Mouse (Mus musculus): ENCODE data around the gene Pecam1. TPM values are rescaled to one million over a fixed set of nuclear protein-coding genes. Genes with fewer than 3 reads are reported as not detected.
"Not testable (repeated sequence)": the region's sequence is repeated elsewhere in the genome, so short reads cannot be mapped to it uniquely, and the experiment has no call there.

The Pecam1 gene
- polyA plus RNA-seq, 1 experiment from 2014 or later: 44.3 TPM

DNA sequence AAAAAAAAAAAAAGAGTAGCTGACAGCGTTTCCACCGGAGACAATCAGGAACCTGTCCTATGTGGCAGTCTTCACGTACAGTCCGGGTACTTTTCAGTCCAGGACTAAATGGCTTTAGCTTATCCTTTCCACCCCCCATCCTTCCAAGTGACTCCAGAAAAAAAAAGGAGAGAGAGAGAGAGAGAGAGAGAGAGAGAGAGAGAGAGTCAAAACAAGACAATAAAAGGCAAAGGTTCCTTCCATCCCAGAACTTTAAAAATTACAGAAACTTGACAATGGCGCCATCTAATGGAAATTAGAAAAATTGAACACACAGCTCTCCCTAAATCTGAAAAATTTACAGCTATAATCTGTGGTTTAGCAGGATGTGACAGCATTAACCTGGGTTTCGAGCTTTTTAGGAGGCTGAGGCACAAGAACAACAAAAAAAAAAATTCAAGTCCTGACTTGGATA, 8.0 kb downstream of the Pecam1 start:
- DNase-seq (ENCODE audit: low spot score) (no peak), ATAC-seq (replicated peaks; ENCODE audit: low FRiP score, low TSS enrichment, low read depth) (no peak)
- Histone ChIP-seq H3K27ac (ENCODE audit: low read depth) (no peak overlapping the region), H3K4me2 (ENCODE audit: low read length) (no peak overlapping the region), H3K4me3 (ENCODE audit: low read depth, low read length) (no peak overlapping the region), H3K9me3 (ENCODE audit: control insufficient read depth, low read length) (no peaks in the 10 kb centered on the region), H3K4me1 (replicated peaks; ENCODE audit: control insufficient read depth, insufficient read depth, low read length) (peaks cover under 1% of the 10 kb centered on the region; the same call in 1 of the 2 replicates), H3K9ac (ENCODE audit: low read length) (no peak overlapping the region), H3K27me3 (replicated peaks; ENCODE audit: control insufficient read depth, insufficient read depth, low read length) (no peaks in the 10 kb centered on the region), H3K36me3 (ENCODE audit: control insufficient read depth, insufficient read depth, low read length) (no peaks in the 10 kb centered on the region)
- 43% methylated on average over 6 of the region's 6 CpGs for WGBS

DNA sequence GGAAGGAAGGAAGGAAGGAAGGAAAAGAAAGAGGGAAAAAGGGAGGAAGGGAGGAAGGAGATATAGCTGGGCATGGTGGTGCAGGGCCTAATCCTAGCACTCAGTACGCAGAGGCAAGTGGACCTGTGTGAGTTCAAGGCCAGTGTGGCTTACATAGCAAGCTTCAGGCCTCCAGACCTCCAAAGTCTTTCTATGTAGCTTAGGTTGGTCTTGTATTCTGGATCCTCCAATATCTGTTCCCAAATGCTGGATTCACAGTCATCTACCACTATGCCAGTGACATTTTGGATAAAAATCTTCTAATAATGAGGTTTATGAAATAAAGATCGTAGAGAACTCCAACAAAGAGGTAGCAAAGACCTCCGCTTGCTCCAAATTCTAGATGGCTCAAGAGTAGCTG, 8.6 kb downstream of the Pecam1 start:
- H3K9ac ChIP-seq (ENCODE audit: low read length): no peak overlapping the region
- no peaks in the 10 kb centered on the region for H3K9me3 ChIP-seq (ENCODE audit: control insufficient read depth, low read length)
- H3K4me3 ChIP-seq (ENCODE audit: low read depth, low read length): no peak overlapping the region
- ATAC-seq (replicated peaks; ENCODE audit: low FRiP score, low TSS enrichment, low read depth) (no peak), DNase-seq (ENCODE audit: low spot score) (no peak)
- H3K4me1 ChIP-seq (replicated peaks; ENCODE audit: control insufficient read depth, insufficient read depth, low read length): peaks cover 6% of the 10 kb centered on the region; the same call in 1 of the 2 replicates
- no peak overlapping the region for H3K27ac ChIP-seq (ENCODE audit: low read depth)
- no peaks in the 10 kb centered on the region for H3K27me3 ChIP-seq (replicated peaks; ENCODE audit: control insufficient read depth, insufficient read depth, low read length)
- 93% methylated on average over 3 of the region's 3 CpGs for WGBS
- no peaks in the 10 kb centered on the region for H3K36me3 ChIP-seq (ENCODE audit: control insufficient read depth, insufficient read depth, low read length)
- no peak overlapping the region for H3K4me2 ChIP-seq (ENCODE audit: low read length)

DNA sequence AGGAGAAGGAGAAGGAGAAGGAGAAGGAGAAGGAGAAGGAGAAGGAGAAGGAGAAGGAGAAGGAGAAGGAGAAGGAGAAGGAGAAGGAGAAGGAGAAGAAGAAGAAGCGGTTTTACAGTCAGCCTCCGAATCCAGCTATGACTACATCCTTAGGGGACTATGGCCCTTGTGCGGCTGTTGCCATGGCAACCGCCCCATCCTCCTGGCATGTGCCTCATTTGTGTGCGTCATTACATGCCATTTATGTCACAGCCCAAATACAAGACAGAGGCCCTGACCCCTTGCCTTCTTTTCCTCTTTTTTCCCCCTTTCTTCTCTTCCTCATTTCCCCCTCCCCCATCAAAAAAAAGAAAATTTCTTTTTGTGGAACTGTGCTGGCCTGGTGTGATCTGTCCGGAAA, 9.2 kb downstream of the Pecam1 start:
- Histone ChIP-seq H3K4me2 (ENCODE audit: low read length) (no peak overlapping the region), H3K36me3 (ENCODE audit: control insufficient read depth, insufficient read depth, low read length) (no peaks in the 10 kb centered on the region), H3K27ac (ENCODE audit: low read depth) (no peak overlapping the region), H3K4me3 (ENCODE audit: low read depth, low read length) (no peak overlapping the region), H3K9ac (ENCODE audit: low read length) (no peak overlapping the region), H3K9me3 (ENCODE audit: control insufficient read depth, low read length) (no peaks in the 10 kb centered on the region), H3K27me3 (replicated peaks; ENCODE audit: control insufficient read depth, insufficient read depth, low read length) (no peaks in the 10 kb centered on the region), H3K4me1 (replicated peaks; ENCODE audit: control insufficient read depth, insufficient read depth, low read length) (peaks cover 7% of the 10 kb centered on the region; the same call in 1 of the 2 replicates)
- ATAC-seq (replicated peaks; ENCODE audit: low FRiP score, low TSS enrichment, low read depth): no peak
- no peak for DNase-seq (ENCODE audit: low spot score)
- 72% methylated on average over 6 of the region's 6 CpGs for WGBS

DNA sequence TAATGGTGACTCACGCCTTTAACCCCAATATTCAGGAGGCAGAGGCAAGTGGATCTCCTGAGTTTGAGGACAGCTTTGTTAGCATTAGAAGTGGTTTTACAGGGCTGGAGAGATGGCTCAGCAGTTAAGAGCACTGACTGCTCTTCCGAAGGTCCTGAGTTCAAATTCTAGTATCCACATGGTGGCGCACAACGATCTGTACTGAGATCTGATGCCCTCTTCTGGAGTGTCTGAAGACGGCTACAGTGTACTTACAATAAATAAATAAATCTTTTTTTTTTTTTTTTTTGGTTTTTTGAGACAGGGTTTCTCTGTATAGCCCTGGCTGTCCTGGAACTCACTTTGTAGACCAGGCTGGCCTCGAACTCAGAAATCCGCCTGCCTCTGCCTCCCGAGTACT, 9.7 kb downstream of the Pecam1 start:
- not testable (repeated sequence) for H3K36me3 ChIP-seq (ENCODE audit: control insufficient read depth, insufficient read depth, low read length); H3K4me3 ChIP-seq (ENCODE audit: low read depth, low read length); H3K9ac ChIP-seq (ENCODE audit: low read length); H3K4me2 ChIP-seq (ENCODE audit: low read length); H3K27me3 ChIP-seq (replicated peaks; ENCODE audit: control insufficient read depth, insufficient read depth, low read length); H3K9me3 ChIP-seq (ENCODE audit: control insufficient read depth, low read length); H3K4me1 ChIP-seq (replicated peaks; ENCODE audit: control insufficient read depth, insufficient read depth, low read length); ATAC-seq (replicated peaks; ENCODE audit: low FRiP score, low TSS enrichment, low read depth); DNase-seq (ENCODE audit: low spot score); H3K27ac ChIP-seq (ENCODE audit: low read depth)
- WGBS: 87% methylated on average over 7 of the region's 8 CpGs

DNA sequence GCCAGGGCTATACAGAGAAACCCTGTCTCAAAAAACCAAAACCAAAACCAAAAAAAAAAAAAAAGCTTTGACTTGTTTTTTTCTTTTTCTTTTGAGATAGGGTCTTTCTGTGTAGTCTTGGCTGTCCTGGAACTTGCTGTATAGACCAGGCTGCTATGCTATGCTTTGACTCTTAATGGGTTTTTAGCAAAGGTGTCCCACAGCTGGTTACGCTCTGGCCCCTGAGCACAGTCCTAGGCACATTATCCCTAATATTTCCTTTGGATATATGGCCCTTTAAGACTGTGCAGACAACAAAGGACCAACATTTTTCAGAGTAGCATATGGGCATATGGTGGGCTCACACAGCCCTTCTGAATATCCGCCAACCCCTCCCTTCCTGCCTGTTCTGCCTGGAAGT, 11.3 kb downstream of the Pecam1 start:
- no peak overlapping the region for H3K9ac ChIP-seq (ENCODE audit: low read length)
- 86% methylated on average over 2 of the region's 2 CpGs for WGBS
- H3K36me3 ChIP-seq (ENCODE audit: control insufficient read depth, insufficient read depth, low read length): no peaks in the 10 kb centered on the region
- peaks cover 7% of the 10 kb centered on the region; the same call in 1 of the 2 replicates for H3K4me1 ChIP-seq (replicated peaks; ENCODE audit: control insufficient read depth, insufficient read depth, low read length)
- H3K9me3 ChIP-seq (ENCODE audit: control insufficient read depth, low read length): no peaks in the 10 kb centered on the region
- H3K27ac ChIP-seq (ENCODE audit: low read depth): no peak overlapping the region
- no peak for ATAC-seq (replicated peaks; ENCODE audit: low FRiP score, low TSS enrichment, low read depth)
- no peaks in the 10 kb centered on the region for H3K27me3 ChIP-seq (replicated peaks; ENCODE audit: control insufficient read depth, insufficient read depth, low read length)
- no peak overlapping the region for H3K4me2 ChIP-seq (ENCODE audit: low read length)
- no peak overlapping the region for H3K4me3 ChIP-seq (ENCODE audit: low read depth, low read length)
- no peak for DNase-seq (ENCODE audit: low spot score)

DNA sequence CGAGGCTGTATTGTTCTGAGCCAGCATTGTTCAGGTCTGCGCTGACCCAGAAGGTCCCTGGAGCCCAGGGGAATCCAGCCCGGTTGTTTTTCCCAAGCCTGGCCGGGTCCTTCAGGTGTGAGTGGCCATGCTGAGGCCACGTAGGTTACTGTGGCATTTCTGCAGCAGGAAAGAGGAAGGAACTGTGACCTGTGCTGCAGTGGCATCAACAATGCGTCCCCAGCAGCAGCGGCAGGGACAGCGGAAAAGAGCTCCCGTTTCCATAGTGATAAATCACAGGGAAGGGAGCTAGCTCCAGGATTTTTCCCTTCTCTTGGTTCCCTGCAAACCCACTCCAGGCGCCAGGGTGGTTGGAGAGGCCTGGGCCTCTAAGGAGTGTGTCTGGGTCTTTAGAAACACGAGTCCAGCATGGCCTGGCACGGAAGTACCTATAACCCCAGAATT, 13.2 kb downstream of the Pecam1 start:
- Histone ChIP-seq H3K4me1 (replicated peaks; ENCODE audit: control insufficient read depth, insufficient read depth, low read length) (peaks cover 7% of the 10 kb centered on the region; the same call in 1 of the 2 replicates), H3K9ac (ENCODE audit: low read length) (no peak overlapping the region), H3K4me3 (ENCODE audit: low read depth, low read length) (no peak overlapping the region), H3K27me3 (replicated peaks; ENCODE audit: control insufficient read depth, insufficient read depth, low read length) (no peaks in the 10 kb centered on the region), H3K9me3 (ENCODE audit: control insufficient read depth, low read length) (no peaks in the 10 kb centered on the region), H3K36me3 (ENCODE audit: control insufficient read depth, insufficient read depth, low read length) (no peaks in the 10 kb centered on the region), H3K4me2 (ENCODE audit: low read length) (no peak overlapping the region), H3K27ac (ENCODE audit: low read depth) (peak overlapping the region; percentile 30; the same call in 1 of the 2 replicates)
- no peak for DNase-seq (ENCODE audit: low spot score)
- ATAC-seq (replicated peaks; ENCODE audit: low FRiP score, low TSS enrichment, low read depth): no peak; the same call in 1 of the 2 replicates
- WGBS: 29% methylated on average over 12 of the region's 12 CpGs

DNA sequence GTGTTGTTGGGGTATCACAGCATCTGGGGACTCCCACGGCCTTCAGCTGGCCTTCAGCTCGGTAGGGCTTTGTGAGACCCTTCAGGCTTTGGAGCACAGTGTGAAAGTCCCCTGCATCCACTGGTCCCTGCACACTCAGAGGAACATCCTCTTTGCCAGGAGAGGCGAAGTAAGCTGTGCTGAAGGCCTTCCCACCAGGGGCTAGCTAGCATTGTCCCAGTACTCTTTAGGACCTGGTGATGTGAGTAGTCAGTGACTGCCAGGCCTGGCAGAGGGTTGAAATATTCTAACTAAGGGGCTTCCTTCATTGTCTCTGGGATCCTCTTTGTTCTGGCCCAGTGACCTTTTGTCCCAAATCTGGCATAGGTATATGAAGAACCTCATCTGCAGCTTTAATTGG, 13.8 kb downstream of the Pecam1 start:
- peaks cover 7% of the 10 kb centered on the region; the same call in 1 of the 2 replicates for H3K4me1 ChIP-seq (replicated peaks; ENCODE audit: control insufficient read depth, insufficient read depth, low read length)
- peak overlapping the region; percentile 30; the same call in 1 of the 2 replicates for H3K27ac ChIP-seq (ENCODE audit: low read depth)
- DNase-seq (ENCODE audit: low spot score) (no peak), ATAC-seq (replicated peaks; ENCODE audit: low FRiP score, low TSS enrichment, low read depth) (no peak)
- no peak overlapping the region for H3K4me3 ChIP-seq (ENCODE audit: low read depth, low read length)
- 79% methylated on average over 3 of the region's 3 CpGs for WGBS
- no peak overlapping the region for H3K9ac ChIP-seq (ENCODE audit: low read length)
- H3K4me2 ChIP-seq (ENCODE audit: low read length): no peak overlapping the region
- H3K27me3 ChIP-seq (replicated peaks; ENCODE audit: control insufficient read depth, insufficient read depth, low read length): no peaks in the 10 kb centered on the region
- H3K9me3 ChIP-seq (ENCODE audit: control insufficient read depth, low read length): no peaks in the 10 kb centered on the region
- no peaks in the 10 kb centered on the region for H3K36me3 ChIP-seq (ENCODE audit: control insufficient read depth, insufficient read depth, low read length)

DNA sequence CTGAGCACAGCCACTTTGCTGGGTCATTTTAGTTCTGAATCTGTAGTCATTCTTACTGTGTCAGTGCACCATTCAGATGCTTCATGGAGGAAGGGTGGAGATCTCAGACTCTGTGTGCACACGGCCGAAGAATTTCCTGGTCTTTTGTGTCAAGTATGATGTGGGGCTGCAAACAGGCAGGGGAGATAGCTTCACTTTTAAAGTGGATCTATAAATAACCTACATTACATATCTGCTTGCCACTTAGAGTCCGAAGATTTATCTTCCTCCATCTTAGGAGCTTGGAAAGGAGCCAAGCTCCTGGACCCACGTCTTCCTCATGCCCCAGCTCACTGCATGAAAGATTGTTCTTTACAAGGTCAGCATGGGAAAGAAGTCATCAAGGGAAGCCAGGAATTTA, 19.7 kb downstream of the Pecam1 start:
- 25% methylated on average over 4 of the region's 4 CpGs for WGBS
- no peak for ATAC-seq (replicated peaks; ENCODE audit: low FRiP score, low TSS enrichment, low read depth)

DNA sequence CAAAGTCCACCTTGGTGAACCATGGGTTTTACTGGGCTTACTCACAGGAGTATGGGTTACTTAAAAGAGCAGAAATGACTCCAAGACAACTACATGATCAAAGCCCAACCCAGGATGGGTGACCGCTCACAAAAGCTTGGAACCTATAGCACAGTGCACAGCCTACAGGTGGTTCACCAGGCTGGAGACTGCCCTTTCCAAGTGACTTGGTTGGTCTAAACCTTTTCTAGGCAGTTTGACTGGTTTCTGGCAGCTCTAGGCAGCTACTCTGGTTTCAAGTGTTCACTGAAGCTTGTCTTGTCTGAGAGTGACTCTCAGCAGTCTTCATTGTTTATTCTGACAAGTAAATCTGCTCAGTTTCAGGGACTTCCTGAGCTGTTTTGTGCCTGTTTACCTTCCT, 20.8 kb downstream of the Pecam1 start:
- no peaks in the 10 kb centered on the region for H3K36me3 ChIP-seq (ENCODE audit: control insufficient read depth, insufficient read depth, low read length)
- no peak for ATAC-seq (replicated peaks; ENCODE audit: low FRiP score, low TSS enrichment, low read depth)

More for the DNA sequence above, 19.7 kb downstream of the Pecam1 start:
- Histone ChIP-seq H3K36me3 (ENCODE audit: control insufficient read depth, insufficient read depth, low read length) (no peaks in the 10 kb centered on the region), H3K4me3 (ENCODE audit: low read depth, low read length) (no peak overlapping the region), H3K4me1 (replicated peaks; ENCODE audit: control insufficient read depth, insufficient read depth, low read length) (peaks cover 6% of the 10 kb centered on the region; the same call in 1 of the 2 replicates), H3K27me3 (replicated peaks; ENCODE audit: control insufficient read depth, insufficient read depth, low read length) (no peaks in the 10 kb centered on the region), H3K4me2 (ENCODE audit: low read length) (no peak overlapping the region), H3K27ac (ENCODE audit: low read depth) (no peak overlapping the region; the same call in 1 of the 2 replicates), H3K9ac (ENCODE audit: low read length) (no peak overlapping the region), H3K9me3 (ENCODE audit: control insufficient read depth, low read length) (no peaks in the 10 kb centered on the region)
- DNase-seq (ENCODE audit: low spot score): no peak

More for the DNA sequence above, 20.8 kb downstream of the Pecam1 start:
- no peak overlapping the region for H3K4me2 ChIP-seq (ENCODE audit: low read length)
- DNase-seq (ENCODE audit: low spot score): no peak
- H3K4me1 ChIP-seq (replicated peaks; ENCODE audit: control insufficient read depth, insufficient read depth, low read length): peaks cover 6% of the 10 kb centered on the region; the same call in 1 of the 2 replicates
- no peaks in the 10 kb centered on the region for H3K27me3 ChIP-seq (replicated peaks; ENCODE audit: control insufficient read depth, insufficient read depth, low read length)
- no peak overlapping the region for H3K27ac ChIP-seq (ENCODE audit: low read depth)
- no peak overlapping the region for H3K9ac ChIP-seq (ENCODE audit: low read length)
- WGBS: 95% methylated on average over 1 of the region's 1 CpGs
- no peaks in the 10 kb centered on the region for H3K9me3 ChIP-seq (ENCODE audit: control insufficient read depth, low read length)
- H3K4me3 ChIP-seq (ENCODE audit: low read depth, low read length): no peak overlapping the region

Measured in intestine, embryonic 14.5 days (tissue).